Mouse (Mus musculus) lung, adult 2 months (tissue): ENCODE data around the gene Grm8.

ENCODE experiments used
- CTCF ChIP-seq: fragments of 200-500 bp; IDR thresholded peaks from 2 replicates; pipeline ENCODE4 v1.5.1; 2011; ENCODE audit warnings: mild to moderate bottlenecking, low read length, control low read depth; ENCODE audit not compliant: insufficient read depth
- POLR2A ChIP-seq: fragments of 200-500 bp; IDR thresholded peaks from 2 replicates; pipeline ENCODE4 v1.6.1; 2011; ENCODE audit warnings: low read depth, mild to moderate bottlenecking, control low read depth, low read length, borderline replicate concordance; ENCODE audit errors: extremely low read depth

GRCm38 (mm10) chr6:27892886-27893285, 242.1 kb downstream of the Grm8 start:
- TF ChIP-seq POLR2A (no peak), CTCF (no peak)
